Mouse (Mus musculus) embryonic facial prominence, embryonic 13.5 days (tissue): ENCODE measurements around the gene Tubg2. TPM values are rescaled to one million over a fixed set of nuclear protein-coding genes. Genes with fewer than 3 reads are reported as not detected.

Experiments used
- ATAC-seq: fragments of 200-750 bp; cut with Nextera tagmentation; 2 replicates; pipeline ENCODE4 v1.8.0; 2017; ENCODE audit warnings: low read depth; ENCODE audit not compliant: insufficient number of reproducible peaks, insufficient read depth, low FRiP score, low TSS enrichment
- H3K27ac ChIP-seq: fragments of 300-500 bp; sonication (generic); 2 replicates; pipeline ENCODE4 v1.5.1; 2015; ENCODE audit warnings: moderate library complexity, mild to moderate bottlenecking, inconsistent platforms
- H3K27me3 ChIP-seq: fragments of 300-500 bp; sonication (generic); 2 replicates; pipeline ENCODE4 v1.6.1; 2015; ENCODE audit warnings: mild to moderate bottlenecking, inconsistent platforms
- H3K36me3 ChIP-seq: fragments of 300-500 bp; sonication (generic); 2 replicates; pipeline ENCODE4 v1.6.1; 2015; ENCODE audit warnings: mild to moderate bottlenecking, inconsistent platforms
- H3K4me1 ChIP-seq: fragments of 300-500 bp; sonication (generic); 2 replicates; pipeline ENCODE4 v1.6.1; 2015; ENCODE audit warnings: inconsistent platforms
- H3K4me2 ChIP-seq: fragments of 300-500 bp; sonication (generic); 2 replicates; pipeline ENCODE4 v1.6.1; 2015; ENCODE audit warnings: moderate library complexity, mild to moderate bottlenecking, inconsistent platforms
- H3K4me3 ChIP-seq: fragments of 300-500 bp; sonication (generic); 2 replicates; pipeline ENCODE4 v1.5.1; 2015; ENCODE audit warnings: mild to moderate bottlenecking, inconsistent platforms
- H3K9ac ChIP-seq: fragments of 300-500 bp; sonication (generic); 2 replicates; pipeline ENCODE4 v1.6.1; 2015; ENCODE audit warnings: mild to moderate bottlenecking, inconsistent platforms
- H3K9me3 ChIP-seq: fragments of 300-500 bp; sonication (generic); 2 replicates; pipeline ENCODE4 v1.6.1; 2016; ENCODE audit warnings: inconsistent platforms
- WGBS: fragments of 180-500 bp; shearing (Covaris S2); methylation state at CpG from one replicate; pipeline ENCODE4 v1.1.7; 2015; ENCODE audit warnings: mixed read lengths; 5-methylcytosine and 5-hydroxymethylcytosine counted together
- polyA plus RNA-seq: library from polyadenylated mRNA; unstranded; fragments of >200 nt; fragmentation: Nextera tagmentation; extraction: Ambion mirVana; gene quantifications from 2 replicates; pipeline ENCODE4 v1.2.1, GENCODE M21; 2015

Tubg2 gene
- polyA plus RNA-seq, 1 experiment from 2014 or later = 12.6 TPM

DNA sequence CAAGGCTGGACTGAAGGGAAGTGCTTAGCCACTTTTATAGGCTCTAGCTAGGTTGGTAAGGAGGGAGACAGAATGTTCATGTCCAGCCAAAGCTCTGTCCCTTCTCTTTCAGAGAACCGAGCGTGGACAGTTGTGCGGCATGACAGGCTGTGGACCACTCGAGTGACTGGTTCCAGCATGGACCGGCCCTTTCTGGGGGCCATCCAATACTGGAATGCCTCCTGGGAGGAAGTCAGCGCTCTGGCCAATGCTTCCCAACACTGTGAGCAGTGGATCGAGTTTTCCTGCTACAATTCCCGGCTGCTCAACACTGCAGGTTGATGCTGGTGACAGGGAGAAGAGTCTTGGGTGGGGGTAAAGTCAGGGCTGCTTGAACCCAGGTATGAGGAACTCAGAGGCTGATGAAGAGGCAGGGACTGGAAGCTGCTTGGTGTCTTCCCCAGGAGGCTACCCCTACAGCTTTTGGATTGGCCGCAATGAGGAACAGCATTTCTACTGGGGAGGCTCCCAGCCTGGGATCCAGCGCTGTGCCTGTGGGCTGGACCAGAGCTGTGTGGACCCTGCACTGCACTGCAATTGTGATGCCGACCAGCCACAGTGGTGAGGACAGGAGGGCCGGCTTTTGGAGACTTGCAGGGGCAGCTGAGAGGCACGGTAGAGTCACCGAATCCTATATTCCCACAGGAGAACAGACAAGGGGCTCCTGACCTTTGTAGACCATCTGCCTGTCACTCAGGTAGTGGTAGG is 27.2 kb downstream of the Tubg2 start:
- Histone ChIP-seq H3K4me3 (no peak overlapping the region), H3K27me3 (peaks cover 24% of the 10 kb centered on the region), H3K4me2 (no peak overlapping the region), H3K9me3 (no peaks in the 10 kb centered on the region), H3K27ac (no peak overlapping the region), H3K9ac (no peak overlapping the region), H3K36me3 (no peaks in the 10 kb centered on the region), H3K4me1 (peaks cover 8% of the 10 kb centered on the region)
- WGBS = 73% methylated on average over 14 of the region's 14 CpGs
- no peak for ATAC-seq

DNA sequence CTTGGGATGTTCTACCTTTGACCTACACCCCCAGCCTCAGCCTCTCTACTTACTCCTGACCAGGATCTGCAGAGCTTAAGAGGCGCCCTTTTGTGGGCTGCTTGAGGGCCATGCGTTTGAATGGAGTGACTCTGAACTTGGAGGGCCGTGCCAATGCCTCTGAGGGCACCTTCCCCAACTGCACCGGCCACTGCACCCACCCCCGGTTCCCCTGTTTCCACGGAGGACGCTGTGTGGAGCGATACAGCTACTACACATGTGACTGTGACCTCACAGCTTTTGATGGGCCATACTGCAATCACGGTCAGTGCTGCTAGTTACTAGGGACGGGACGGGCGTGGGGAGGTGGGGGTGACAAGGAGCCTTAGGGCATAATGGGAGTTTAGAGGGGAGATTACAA is 29.3 kb downstream of the Tubg2 start:
- WGBS = 81% methylated on average over 12 of the region's 12 CpGs
- Histone ChIP-seq H3K4me1 (peaks cover 9% of the 10 kb centered on the region), H3K36me3 (no peaks in the 10 kb centered on the region), H3K9ac (no peak overlapping the region), H3K27ac (no peak overlapping the region), H3K4me3 (no peak overlapping the region), H3K4me2 (no peak overlapping the region), H3K27me3 (peaks cover 5% of the 10 kb centered on the region), H3K9me3 (no peaks in the 10 kb centered on the region)
- ATAC-seq = no peak

DNA sequence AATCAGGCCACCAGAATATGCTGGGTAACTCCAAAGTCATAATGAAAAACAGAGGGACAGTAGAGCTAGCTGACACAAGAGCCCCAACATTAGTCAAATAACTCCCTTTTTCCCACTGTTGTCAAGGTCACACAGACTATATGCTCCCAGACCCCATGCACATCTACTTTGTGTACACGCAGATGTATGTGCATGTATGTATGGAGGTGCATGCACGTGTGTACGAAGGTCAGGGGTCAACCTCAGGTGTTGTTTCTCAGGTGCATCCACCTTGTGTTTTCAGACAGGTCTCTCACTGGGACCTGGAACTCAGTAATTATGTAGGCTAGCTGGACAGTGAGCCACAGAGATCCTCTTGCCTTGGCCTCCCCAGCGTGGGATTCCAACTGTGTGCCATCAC is 29.7 kb downstream of the Tubg2 start:
- Histone ChIP-seq H3K36me3 (no peaks in the 10 kb centered on the region), H3K27me3 (peaks cover 2% of the 10 kb centered on the region), H3K9me3 (no peaks in the 10 kb centered on the region), H3K4me1 (peaks cover 14% of the 10 kb centered on the region), H3K27ac (no peak overlapping the region), H3K4me2 (no peak overlapping the region), H3K4me3 (no peak overlapping the region), H3K9ac (no peak overlapping the region)
- ATAC-seq = no peak
- WGBS = 93% methylated on average over 4 of the region's 4 CpGs

DNA sequence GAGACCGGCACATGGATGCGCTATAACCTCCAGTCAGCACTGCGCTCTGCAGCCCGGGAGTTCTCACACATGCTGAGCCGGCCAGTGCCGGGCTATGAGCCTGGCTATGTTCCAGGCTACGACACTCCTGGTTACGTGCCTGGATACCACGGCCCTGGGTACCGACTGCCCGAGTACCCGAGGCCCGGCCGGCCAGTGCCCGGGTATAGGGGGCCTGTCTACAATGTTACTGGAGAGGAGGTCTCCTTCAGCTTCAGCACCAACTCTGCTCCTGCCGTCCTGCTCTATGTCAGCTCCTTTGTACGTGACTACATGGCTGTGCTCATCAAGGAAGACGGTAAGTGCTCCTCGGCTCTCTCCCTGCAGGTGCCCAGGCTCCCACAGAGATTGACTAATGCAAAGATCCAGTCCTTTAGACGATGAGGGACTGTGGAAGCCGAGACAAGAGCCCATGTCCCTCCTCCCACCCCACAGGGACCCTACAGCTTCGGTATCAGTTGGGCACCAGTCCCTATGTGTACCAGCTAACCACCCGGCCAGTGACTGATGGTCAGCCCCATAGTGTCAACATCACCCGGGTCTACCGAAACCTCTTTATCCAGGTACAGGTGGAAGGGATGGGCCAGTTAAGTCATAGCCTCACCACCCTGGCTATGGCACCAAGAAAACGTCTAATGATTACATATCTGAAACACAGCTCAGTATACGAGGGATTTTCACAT is 31.0 kb downstream of the Tubg2 start:
- no peak overlapping the region for H3K27ac ChIP-seq
- H3K27me3 ChIP-seq = no peaks in the 10 kb centered on the region; the same call in 1 of the 2 replicates
- no peak overlapping the region for H3K4me3 ChIP-seq
- H3K36me3 ChIP-seq = no peaks in the 10 kb centered on the region
- no peak overlapping the region for H3K9ac ChIP-seq
- 87% methylated on average over 27 of the region's 27 CpGs for WGBS
- H3K4me2 ChIP-seq = no peak overlapping the region
- ATAC-seq = no peak
- peaks cover 23% of the 10 kb centered on the region for H3K4me1 ChIP-seq
- H3K9me3 ChIP-seq = no peaks in the 10 kb centered on the region

DNA sequence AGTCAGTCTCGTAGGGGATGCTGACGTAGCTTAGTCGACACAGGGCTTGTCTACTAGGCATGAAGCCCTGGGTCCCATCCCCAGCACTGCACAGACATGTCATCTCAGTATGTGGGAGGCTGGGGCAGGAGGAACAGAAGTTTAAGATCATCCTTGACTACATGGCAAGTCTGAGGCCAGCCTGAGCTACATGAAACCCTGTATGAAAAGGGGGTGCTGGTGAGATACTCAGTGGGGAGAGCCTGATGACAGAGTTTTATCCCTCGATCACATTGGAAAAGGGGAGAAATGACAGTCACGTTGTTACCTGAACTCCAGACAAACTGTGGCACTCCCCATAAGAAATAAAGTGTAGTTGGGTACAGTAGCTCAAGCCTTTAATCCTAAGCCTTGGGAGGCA is 31.8 kb downstream of the Tubg2 start:
- Histone ChIP-seq H3K27ac (no peak overlapping the region), H3K4me3 (no peak overlapping the region), H3K4me2 (no peak overlapping the region), H3K9me3 (no peaks in the 10 kb centered on the region), H3K4me1 (peaks cover 23% of the 10 kb centered on the region), H3K9ac (no peak overlapping the region), H3K36me3 (peaks cover 6% of the 10 kb centered on the region), H3K27me3 (no peaks in the 10 kb centered on the region; the same call in 1 of the 2 replicates)
- ATAC-seq = no peak
- WGBS = 92% methylated on average over 5 of the region's 5 CpGs

DNA sequence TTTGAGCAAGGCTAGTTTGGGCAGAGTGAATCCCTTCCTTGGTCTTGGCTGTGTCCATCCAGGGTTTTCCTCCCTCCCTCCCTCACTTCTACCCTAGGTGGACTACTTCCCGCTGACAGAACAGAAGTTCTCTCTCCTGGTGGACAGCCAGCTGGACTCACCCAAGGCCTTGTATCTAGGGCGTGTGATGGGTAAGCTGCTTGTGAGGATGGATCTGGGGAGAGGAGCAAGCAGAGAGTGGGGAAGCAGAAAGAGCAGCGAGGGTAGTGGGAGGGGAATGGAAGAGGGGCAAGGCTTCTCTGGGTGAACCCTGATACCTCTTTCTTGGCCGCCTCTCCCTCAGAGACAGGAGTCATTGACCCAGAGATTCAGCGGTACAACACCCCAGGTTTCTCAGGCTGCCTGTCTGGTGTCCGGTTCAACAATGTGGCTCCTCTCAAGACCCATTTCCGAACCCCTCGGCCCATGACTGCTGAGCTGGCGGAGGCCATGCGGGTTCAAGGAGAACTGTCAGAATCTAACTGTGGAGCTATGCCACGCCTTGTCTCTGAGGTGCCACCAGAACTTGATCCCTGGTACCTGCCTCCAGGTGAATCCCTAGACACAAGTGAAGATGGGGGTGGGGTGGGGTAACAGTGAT is 32.6 kb downstream of the Tubg2 start:
- ATAC-seq = no peak
- Histone ChIP-seq H3K4me3 (no peak overlapping the region), H3K4me1 (peaks cover 23% of the 10 kb centered on the region), H3K27me3 (no peaks in the 10 kb centered on the region; the same call in 1 of the 2 replicates), H3K9me3 (no peaks in the 10 kb centered on the region), H3K9ac (no peak overlapping the region), H3K27ac (no peak overlapping the region), H3K36me3 (peaks cover 14% of the 10 kb centered on the region), H3K4me2 (no peak overlapping the region)
- WGBS = 82% methylated on average over 11 of the region's 11 CpGs

DNA sequence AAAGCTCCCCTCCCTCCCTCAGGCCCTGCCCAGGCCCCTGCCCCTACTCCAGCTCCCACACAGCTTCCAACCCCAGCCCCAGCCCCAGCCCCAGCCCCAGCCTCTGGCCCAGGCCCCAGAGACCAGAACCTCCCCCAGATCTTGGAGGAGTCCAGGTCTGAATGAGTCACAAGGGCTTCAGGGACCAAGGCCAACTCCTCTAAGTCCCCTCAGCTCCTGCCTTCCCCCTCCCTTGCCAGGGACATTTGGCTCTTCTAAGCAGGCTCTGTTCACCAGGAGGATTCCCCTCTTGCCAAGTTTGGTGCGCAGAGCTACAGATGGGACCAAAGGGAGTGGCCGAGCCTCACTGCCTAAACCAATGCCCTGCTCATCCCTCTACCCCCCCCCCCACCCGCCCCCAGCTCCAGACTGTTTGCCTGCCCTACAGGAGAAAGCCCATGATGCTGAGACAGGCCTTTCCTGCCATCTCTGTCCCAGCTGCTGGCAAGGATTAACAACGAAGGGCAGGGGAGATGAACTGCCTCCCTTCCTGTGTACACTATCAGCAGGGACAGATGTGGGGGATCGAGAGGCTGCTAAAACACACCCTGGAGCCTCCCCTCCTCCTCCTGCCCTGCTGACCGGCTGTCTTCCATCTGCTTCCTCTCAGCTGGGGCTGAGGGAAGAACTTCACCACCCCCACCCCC is 33.9 kb downstream of the Tubg2 start:
- no peak overlapping the region for H3K4me3 ChIP-seq
- no peaks in the 10 kb centered on the region for H3K27me3 ChIP-seq
- 0 out of 2 replicates have a peak overlapping the region, but pooled peaks have one; percentile 18 for H3K4me2 ChIP-seq
- H3K9ac ChIP-seq = peak overlapping the region; percentile 52; the same call in 1 of the 2 replicates
- H3K36me3 ChIP-seq = peaks cover 25% of the 10 kb centered on the region
- ATAC-seq = no peak
- H3K9me3 ChIP-seq = no peaks in the 10 kb centered on the region
- H3K4me1 ChIP-seq = peaks cover 23% of the 10 kb centered on the region
- WGBS = 14% methylated on average over 6 of the region's 6 CpGs
- peak overlapping the region; percentile 55 for H3K27ac ChIP-seq

DNA sequence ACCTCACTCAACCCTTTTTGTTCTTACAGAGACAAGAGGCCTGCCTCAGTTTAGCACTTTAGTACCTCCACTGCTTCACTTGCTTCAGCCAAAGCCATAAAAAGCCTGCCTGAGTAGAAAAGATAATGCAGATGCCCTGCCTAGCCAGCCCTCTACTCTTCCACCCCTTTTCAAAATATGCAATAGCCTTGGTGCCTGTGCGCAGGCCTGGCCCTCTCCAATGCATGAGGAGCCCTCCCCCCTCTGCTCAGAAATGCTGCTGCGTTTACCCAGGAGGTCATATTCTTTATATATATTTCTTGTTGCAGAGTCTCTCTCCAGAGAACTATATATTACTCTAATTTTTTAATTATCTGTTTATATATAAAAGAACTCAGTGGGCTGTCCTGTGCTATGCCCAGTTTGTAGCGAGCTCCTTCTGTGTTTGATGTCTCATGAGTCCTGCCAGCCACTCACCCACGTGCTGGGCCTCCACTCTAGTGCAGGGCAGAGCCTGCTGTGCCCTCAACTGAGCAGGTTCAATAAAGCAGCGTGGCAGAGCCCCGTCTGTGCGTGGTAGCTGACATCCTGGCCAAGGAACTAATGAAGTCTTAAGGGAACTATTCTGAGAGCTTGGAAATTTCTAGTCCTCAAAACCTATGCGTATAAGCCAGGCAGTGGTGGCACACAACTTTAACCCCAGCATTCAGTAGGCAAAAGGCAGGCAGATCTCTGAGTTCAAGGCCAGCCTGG is 34.6 kb downstream of the Tubg2 start:
- H3K9me3 ChIP-seq = no peaks in the 10 kb centered on the region
- no peak for ATAC-seq
- WGBS = 53% methylated on average over 8 of the region's 8 CpGs
- H3K27ac ChIP-seq = peak overlapping the region; percentile 55; the same call in 1 of the 2 replicates
- H3K36me3 ChIP-seq = peaks cover 31% of the 10 kb centered on the region
- peaks cover 23% of the 10 kb centered on the region for H3K4me1 ChIP-seq
- H3K9ac ChIP-seq = peak overlapping the region; percentile 52
- no peaks in the 10 kb centered on the region for H3K27me3 ChIP-seq
- H3K4me2 ChIP-seq = 0 out of 2 replicates have a peak overlapping the region, but pooled peaks have one; percentile 18
- H3K4me3 ChIP-seq = no peak overlapping the region

DNA sequence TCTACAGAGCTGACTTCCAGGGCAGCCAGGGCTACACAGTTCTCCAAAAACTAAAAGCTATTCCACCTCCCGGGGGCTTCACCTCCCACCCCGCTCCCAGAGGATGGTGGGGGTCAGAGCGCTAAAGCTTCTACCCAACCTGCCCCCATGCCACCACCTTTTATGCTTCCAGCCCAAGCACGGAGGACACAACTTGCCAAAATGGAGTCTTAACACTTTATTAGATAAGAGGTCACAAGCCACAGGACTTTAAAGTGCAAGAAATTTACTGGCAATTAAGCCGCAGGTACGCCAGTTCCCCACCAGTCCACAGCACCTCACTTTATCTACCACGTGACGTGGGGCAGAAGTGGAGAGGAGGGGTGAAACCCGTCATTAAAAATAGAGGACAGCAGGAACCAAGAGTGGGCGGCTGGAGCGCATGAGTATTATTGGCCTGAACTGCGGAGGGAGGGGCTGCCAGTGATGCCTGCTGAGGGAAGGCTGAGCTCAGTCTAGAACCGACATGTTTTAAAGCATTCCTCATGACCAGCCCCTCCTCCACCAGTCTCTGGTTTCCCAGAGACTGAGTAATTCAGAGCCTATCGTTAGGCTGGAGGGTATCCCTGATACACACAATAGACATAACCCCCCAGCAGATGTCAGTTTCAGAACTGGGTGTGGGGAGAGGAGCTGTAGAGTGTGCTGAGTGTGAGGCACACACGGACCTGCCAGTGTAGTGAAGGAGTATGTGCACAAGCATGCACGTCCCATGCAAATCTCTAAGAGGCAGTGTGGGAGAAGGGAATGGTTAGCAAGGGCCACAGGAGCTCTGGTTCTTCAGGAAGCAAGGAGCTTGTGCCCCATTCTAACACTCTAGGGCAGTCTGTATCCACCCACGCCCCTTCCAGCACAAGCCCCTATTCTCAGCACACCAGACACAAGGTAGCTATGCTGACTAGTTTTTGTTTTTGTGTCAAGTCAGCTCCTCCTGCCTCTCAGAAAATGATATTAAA is 35.5 kb downstream of the Tubg2 start:
- Histone ChIP-seq H3K9me3 (no peaks in the 10 kb centered on the region), H3K4me1 (peaks cover 23% of the 10 kb centered on the region), H3K27ac (no peak overlapping the region), H3K4me3 (no peak overlapping the region), H3K36me3 (peaks cover 39% of the 10 kb centered on the region), H3K9ac (peak overlapping the region; percentile 52; the same call in 1 of the 2 replicates), H3K4me2 (no peak overlapping the region), H3K27me3 (no peaks in the 10 kb centered on the region)
- WGBS = 58% methylated on average over 17 of the region's 17 CpGs
- no peak for ATAC-seq

DNA sequence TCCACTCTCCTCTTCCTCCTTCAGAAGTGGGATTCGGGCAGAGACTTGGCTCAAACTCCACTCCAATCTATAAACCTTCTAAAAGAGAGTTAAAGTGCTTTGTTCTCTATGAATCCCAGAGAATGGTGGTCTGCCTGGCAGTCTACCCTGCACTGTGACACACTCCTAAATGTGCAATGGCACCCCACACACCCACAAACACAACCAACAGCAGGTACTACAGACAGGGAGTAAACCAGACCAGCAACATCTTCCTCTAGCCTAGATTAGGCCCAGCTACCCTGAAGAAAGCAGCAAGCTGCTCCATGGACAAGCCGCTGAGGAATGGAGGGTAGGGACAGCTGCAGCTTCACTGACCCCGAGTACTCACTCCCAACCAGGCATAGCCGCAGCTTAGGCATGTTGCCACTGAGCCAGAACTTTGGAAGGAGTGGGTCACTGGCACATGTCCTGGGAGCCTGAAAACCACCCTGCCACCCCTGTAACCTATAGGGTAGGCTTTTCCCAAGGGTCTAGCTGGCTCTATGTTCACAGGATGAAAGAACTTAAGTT is 36.3 kb downstream of the Tubg2 start:
- H3K4me3 ChIP-seq = no peak overlapping the region
- H3K4me1 ChIP-seq = peaks cover 23% of the 10 kb centered on the region
- peak overlapping the region; percentile 16; the same call in 1 of the 2 replicates for H3K9ac ChIP-seq
- H3K36me3 ChIP-seq = peaks cover 47% of the 10 kb centered on the region
- 89% methylated on average over 4 of the region's 4 CpGs for WGBS
- H3K27ac ChIP-seq = no peak overlapping the region
- H3K9me3 ChIP-seq = no peaks in the 10 kb centered on the region
- no peak overlapping the region for H3K4me2 ChIP-seq
- ATAC-seq = no peak
- no peaks in the 10 kb centered on the region for H3K27me3 ChIP-seq
